Mouse (Mus musculus) spleen, adult 2 months (tissue): ENCODE measurements around the gene Ikbip.

Experiments used
- CTCF ChIP-seq: fragments of 200-500 bp; IDR thresholded peaks from 2 replicates; pipeline ENCODE4 v1.5.1; 2011; ENCODE audit warnings: mild to moderate bottlenecking, inconsistent platforms; ENCODE audit not compliant: insufficient read depth, insufficient read length, insufficient replicate concordance; ENCODE audit errors: extremely low read depth
- POLR2A ChIP-seq: fragments of 200-500 bp; IDR thresholded peaks from 2 replicates; pipeline ENCODE4 v1.6.1; 2011; ENCODE audit warnings: low read depth, low read length, inconsistent platforms

DNA sequence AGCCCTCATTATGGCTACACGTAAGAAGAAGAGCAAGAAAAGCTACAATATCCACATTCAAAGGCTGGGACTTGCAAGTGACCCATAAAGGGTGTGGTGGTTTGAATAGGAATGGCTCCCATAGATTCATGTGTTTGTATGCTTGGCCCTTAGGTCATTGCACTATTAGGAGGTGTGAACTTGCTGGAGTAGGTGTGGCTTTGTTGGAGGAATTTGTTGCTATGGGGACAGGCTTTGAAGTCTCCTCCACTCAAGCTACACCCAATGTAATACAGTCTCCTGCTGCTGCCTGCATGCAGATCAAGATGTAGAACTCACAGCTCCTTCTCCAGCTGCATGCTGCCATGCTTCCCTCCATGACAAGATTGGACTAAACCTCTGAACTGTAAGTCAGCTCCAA is 48.8 kb downstream of the Ikbip start:
- no peak for TF ChIP-seq POLR2A
- TF ChIP-seq CTCF: no peak
